Mouse (Mus musculus) gonadal fat pad, adult 2 months (tissue): Measurements from ENCODE around the gene Hyou1. TPM values are rescaled to one million over a fixed set of nuclear protein-coding genes. Genes with fewer than 3 reads are reported as not detected.
"Not testable (repeated sequence)": the region's sequence is repeated elsewhere in the genome, so short reads cannot be mapped to it uniquely, and the experiment has no call there.

ENCODE experiments used
- DNase-seq: peaks from one replicate; pipeline ENCODE4 v3.0.0-alpha.2; 2012; ENCODE audit warnings: low read depth
- polyA plus RNA-seq: library from polyadenylated mRNA; depleted of rRNA; stranded (reverse); fragments of >200 nt; gene quantifications from 2 replicates; pipeline ENCODE4 v1.2.3, GENCODE M21; 2012

Hyou1 gene
- polyA plus RNA-seq, 1 experiment: 124 TPM

DNA sequence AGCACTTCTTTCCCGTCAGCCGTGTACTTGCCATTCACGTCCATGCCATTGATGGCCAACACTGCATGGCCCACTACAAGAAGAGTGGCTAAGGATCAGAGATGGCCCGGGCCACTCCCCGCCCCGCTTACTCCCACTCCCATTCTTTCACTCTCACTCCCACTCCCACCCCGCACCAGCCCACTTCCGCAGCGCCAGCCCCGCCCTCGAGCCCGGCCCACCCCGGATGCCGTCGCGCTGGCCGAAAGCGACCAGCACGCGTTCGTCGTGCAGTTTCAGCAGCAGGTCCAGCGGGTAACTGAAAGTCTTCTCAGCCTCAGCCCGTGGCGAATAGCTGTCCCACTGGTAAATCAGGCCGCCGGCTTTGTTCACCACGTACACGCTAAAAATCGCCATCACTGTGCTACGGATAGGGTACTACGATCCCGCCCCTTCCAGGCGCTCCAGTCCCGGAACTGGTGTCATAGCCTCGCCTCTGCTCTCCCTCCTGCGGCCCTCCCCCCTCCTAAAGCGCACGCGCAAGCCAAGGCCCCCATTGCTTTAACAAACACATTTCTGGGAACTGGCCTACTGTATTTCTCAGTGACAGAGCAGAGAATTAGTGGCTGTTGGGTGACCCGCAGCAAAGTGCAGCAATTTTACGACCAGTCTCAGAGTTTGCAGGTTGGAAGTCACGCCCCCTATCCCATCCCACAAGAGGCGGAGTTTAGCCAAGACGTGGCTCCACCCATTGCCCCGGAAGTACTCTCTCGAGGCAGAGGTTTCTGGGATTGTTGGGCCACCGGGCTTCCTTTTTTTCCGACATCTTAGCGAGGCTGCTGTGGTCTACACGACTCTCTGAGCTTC lies 27.8 kb downstream of the Hyou1 start, which contains the start of the genes Rps25 and Trappc4:
TSS of gene Rps25 (plus strand) at position 234 of the 846 bp plus-strand sequence.
TSS of gene Trappc4 (minus strand) at position 695 of the 846 bp plus-strand sequence.
- peak; percentile 77 for DNase-seq

DNA sequence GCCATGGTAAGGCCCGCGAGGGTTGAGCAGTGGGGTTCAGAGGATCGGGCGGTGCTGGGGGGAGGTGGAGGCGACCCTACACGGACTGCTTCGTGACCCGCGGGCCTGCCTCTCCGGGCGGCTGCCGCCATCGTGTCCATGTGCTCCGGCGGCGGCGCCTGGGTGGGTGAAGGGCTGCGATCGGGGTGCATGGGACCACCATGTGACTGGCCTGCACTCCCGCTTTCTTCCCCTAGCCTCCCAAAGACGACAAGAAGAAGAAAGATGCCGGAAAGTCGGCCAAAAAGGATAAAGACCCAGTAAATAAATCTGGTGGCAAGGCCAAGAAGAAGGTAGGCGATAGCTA lies 28.4 kb downstream of the Hyou1 start:
- no peak for DNase-seq

DNA sequence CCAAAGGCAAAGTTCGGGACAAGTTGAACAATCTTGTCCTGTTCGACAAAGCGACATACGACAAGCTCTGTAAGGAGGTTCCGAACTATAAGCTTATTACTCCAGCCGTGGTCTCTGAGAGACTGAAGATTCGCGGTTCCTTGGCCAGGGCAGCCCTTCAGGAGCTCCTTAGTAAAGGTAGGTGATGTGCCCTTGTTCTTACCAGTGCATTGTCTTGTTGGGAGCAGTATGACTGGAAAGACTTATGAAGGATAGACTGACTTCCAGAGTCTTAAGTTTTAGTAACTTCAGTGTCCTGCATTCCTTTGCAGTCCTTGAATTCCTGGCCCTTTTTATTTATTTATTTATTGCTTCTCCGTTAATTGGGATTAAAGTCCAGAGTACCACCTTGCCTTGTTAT lies 29.4 kb downstream of the Hyou1 start:
- DNase-seq: not testable (repeated sequence)

DNA sequence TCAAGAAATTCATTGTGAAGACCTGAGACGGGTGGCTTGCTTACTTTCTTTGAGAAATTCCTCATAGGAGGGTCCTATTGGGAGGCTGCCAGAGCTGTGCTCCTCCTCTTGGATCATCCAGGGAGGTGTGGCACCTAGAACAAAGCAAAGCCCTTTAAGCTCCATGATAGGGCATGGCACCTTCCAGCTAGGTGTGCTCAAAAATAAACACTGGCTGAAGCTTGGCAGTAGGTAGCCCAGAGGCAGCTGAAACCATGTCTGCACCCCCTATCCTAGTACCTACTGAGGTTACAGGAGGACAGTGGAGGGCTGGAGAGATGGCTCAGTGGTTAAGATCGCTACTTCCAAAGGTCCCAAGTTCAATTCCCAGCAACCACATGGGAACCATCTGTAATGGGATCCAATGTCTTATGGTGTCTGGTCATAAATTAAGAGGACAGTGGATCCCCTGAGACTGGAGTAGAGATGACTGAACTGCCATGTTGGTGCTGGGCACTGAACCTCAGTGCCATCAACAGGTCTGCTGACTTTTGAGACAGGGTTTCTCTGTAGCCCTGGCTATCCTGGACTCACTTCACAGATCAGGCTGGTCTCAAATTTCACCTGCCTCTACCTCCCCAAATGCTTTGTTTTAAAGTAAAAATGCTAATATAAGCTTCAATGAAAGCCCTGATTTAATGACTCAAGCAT lies 31.5 kb downstream of the Hyou1 start:
- DNase-seq: no peak

DNA sequence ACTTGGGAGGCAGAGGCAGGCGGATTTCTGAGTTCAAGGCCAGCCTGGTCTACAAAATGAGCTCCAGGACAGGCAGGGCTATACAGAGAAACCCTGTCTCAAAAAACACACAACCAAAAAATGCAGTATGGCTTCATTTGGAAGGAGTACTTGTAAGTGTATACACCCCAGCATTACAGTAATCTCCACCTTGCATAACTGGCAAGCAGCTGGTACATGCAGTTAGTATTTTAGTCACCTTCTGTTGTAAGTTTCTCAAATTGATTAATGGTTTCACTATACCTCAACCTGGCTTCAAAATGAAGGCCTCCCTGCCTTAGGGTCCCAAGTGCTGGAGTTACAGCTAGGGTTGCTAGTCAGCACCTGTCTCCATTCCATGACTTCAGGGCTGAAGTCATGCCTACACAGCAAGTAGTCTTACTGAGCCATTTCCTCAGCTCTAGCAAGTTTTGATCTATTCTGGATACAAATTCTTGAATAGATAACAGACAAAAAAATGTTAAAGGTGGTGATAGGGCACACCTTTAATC lies 32.4 kb downstream of the Hyou1 start:
- DNase-seq: peak; percentile 70

DNA sequence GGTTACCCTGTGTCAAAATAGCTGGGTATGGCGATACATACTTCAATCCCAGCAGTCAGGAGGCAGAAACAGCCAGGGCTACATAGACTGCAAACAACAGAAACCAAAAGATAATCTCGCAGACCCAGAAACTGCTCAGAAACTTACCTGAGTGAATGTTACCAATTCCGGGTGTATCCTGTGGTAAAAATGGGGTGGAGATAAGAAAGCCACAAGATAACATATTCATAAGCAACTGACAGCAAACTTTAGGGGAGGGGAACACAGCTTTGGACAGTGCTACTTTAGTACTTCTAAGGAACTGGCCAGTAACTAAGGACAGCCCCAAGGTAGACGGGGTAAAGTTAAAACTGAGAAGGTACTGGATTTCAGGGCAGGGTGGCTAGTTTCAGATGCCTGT lies 33.0 kb downstream of the Hyou1 start:
- DNase-seq: no peak

DNA sequence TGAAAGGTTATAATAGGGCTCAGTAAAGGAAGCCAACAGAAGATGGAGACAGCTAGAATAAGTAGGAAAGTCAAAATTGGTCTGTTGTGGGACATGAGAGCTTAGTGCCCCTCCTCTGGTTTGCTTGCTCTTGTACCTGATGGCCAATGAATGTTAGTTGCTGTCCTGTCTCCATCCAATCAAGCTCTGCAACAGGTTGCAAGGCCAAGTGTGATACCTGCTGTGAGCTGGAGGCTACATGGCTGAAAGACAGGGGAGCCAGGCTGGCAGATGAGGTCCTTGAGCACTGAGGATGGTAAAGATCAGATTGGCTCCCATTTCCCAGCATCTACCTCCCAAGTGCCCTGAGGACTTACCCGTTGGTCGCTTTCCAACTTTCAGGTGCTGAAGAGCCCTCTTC lies 33.5 kb downstream of the Hyou1 start:
- no peak for DNase-seq

DNA sequence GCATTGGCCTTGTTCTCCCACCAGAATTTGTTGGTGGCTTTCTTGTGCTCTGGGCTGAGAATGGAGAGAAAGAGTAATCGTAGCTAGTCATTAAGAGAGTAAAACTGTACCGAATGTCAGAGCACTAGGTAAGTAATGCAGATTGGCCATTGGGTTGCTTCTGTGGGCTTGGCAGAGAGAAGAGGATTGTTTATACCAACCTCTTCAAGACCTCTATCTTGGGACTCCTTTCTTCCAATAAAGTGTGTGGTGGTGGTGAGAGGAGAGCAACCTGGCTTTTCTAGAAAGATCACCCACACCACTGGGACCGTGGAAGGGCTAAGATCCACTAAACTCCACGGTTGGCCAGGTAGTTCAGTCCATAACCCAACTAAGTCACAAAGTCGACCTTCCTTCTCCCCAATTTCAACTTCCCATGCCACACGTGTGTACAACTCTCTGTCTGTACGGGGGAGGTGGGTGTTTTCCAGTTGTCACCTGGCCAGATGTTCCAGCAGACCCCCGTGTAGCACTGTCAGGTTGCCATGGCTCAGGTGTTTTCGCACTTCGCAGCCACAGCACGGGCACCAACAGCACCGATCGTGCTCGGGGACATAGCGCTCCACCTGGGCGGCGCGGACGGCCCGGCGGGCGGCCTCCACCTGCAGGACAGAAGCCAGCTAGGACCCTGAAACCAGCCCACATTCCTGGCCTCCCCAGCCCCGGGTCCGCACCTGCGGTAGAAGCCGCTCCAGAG lies 38.0 kb downstream of the Hyou1 start:
- DNase-seq: no peak

DNA sequence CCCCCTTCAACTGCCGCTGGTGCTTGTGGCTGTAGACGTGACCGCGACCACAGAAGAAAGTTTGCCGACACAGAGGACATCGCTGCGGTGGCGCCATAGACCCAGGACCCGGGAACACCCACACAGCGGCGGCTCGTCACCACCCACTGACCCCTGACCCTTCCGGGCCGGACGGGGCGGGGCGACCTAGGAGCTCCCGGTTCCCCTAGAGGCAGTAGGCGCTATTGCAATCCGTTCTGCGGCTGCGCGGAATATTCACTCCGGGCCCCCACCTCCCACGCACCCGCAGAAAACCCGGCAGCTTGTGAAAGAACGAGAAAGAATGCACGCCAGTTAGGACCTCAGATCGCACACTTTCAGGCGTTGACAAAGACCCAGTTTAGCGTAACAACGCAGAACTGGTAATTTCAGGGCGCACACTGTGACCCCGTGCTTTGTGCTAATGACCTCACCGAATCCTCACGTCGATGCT lies 38.6 kb downstream of the Hyou1 start:
- no peak for DNase-seq

DNA sequence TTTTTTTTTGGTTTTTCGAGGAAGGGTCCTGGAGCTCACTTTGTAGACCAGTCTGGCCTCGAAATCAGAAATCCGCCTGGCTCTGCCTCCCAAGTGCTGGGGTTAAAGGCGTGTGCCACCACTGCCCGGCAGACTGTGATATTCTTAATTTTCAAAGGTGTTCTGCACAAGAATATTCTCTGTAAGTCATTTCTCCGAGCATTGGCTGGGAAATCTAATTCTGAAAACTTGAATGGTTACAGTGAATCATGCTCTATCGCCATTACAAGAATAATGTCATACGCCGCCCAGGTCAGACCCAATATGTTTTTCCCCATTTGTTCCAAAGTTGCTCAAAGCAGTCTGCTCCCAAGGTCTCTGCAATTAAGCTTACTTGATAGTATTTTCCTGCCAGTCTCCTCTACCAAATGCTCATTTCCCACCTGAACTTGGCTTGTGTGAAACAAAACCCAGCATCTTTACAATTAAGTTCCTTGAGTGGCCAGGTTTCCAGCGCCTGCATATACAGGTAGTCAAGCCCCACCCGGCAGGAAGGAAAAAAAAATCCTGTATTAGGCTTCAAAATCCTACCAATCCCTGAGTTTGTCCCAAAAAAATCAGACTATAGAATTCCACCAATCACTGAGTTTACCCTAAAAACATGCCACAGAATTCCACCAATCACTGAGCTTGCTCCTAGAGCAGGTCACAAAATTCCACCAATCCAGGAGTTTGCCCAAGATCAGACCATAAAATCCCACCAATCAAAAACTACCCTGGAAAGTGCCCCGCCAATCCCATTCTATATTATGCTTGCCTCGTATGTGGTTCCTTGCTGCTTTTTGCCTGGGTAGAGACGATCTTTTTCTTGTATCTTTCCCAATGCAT lies 39.5 kb downstream of the Hyou1 start, which contains the start of gene Ccdc84:
TSS of gene Ccdc84 (minus strand) at position 51 of the 867 bp plus-strand sequence.
- DNase-seq: no peak

DNA sequence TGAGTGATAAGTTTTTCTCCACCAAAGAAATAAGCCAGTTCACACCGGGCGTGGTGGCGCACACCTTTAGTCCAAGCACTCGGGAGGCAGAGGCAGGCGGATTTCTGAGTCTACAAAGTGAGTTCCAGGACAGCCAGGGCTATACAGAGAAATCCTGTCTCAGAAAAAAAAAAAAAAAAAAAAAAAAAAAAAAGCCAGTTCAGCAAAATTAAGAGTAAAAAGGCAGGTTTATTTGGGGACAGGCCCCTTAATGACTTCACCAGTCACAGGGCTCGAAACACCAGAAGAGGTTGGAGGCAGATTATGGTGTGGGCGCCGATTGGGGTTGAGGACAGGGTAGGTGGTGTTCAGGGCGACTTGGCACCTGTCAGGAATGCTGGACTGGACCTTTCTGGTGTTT lies 40.4 kb downstream of the Hyou1 start:
- DNase-seq: not testable (repeated sequence)

DNA sequence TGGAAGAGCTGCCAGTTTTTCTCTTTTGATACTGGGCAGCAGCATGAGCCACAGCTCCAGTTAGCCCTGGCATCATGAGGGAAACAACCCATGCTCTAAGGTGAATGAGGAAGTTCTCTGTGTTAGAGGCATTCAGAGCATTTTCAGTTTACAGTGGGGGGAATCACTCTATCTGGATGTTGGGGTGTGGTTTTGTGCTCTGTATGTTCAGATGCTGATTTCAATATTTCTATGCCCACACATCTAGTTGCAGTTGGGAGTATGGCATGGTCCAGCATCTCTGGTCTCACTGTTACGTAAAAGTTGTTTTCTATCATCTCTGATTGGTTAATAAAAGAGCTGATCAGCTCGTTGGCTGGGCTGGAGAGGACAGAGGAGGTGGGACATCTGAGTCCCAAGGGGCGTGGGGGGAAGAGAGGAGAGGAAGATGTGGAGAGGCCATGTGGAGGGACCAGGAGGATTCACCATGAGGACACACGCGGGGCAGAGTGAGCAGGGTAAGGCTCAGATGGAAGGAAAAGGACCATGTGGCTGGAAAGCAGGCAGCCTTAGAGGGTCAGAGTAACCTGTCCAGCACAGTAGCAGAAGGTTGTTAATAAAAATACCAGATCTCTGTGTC lies 41.1 kb downstream of the Hyou1 start:
- no peak for DNase-seq

DNA sequence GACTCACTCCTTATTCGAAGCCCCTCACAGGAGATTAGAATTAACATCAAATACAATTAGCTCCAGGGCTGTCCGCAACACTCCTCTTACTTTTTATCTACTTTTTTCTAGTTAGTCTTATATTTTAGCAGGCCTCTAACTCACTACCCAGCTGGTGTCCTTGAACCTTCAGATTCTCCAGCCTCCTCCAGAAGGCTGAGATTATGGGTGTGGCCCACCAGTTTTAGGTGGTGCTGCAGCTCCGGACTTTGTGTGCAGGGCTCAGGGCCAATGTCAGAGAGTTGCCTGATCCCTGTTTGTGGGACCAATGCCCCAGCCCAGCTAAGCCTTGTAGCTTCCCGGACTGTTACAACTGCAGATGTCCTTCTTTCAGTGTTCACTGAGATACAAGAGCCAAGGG lies 44.3 kb downstream of the Hyou1 start:
- no peak for DNase-seq

DNA sequence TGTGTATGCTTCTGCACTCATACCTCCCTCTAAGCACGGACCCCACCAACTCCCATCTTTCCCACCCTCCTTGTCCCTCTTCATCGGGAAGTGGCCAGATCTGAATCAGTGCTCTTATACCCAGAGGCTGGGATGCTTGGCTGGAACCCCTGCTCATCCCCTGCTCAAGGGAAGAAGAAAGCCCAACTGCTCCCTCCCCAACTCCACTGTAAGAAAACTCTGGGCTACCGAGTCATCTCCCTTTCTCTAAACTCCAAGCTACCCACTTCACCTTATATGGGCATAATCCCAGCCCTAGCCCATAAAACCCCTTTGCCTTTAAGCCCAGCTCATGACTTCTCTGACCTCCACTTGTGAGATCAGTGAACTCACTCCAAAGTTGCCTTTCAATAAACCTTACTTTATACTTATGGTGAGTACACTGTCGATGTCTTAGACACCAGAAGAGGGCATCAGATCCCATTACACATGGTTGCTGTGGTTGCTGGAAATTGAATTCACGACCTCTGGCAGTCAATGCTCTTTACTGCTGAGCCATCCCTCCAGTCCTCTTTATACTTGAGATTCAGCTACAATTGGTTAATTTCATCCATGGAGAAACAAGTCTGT lies 53.4 kb downstream of the Hyou1 start:
- DNase-seq: no peak

DNA sequence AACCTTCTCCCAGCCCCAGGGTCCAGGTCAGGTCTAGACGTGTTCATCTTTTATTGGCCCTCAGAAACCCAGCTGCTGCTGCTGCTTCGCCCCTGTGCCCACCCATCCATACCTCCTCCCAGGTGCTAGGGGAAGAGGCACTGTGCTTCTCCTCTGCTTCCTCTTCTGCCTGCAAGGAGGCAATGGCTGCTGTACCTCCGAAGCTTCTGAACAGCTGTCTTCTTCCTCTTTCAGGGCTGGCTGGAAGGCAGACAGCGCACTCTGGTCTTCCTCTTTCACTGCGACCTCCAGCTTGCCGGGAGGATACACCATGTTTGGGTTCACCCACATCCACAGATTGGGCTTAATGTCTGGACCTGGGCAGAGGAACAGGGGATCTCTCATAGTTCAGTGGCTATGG lies 56.5 kb downstream of the Hyou1 start:
- DNase-seq: no peak

DNA sequence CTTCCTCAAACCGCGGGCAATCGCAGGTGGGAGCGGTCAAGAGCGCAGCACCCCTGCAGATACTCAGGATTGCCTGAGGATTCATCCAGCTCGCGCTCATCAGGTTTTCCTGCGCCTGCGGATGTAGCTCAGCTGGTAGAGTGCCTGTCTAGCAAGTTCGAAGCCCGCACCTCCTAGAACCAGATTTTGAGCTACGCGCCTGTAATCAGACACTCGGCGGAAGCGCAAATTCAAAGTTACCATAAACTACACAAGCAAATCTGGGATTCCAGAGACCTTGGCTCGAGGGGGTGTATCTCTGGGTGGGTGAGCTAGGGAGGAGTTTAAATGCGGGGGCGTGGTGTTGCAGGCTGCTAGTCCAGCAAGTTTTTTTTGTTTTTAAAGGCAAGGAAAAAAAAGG lies 61.7 kb downstream of the Hyou1 start, which contains the start of gene Foxr1:
TSS of gene Foxr1 (minus strand) at position 176 of the 400 bp plus-strand sequence.
- no peak for DNase-seq
